Mouse (Mus musculus) ES-E14 (cell line): ENCODE data around the gene Cmklr1.

Experiments used
- CHD2 ChIP-seq: IDR thresholded peaks from 2 replicates; pipeline ENCODE4 v1.6.1; 2014; ENCODE audit warnings: mild to moderate bottlenecking, low read depth, low read length, inconsistent platforms
- HCFC1 ChIP-seq: IDR thresholded peaks from 2 replicates; pipeline ENCODE4 v1.6.1; 2012; ENCODE audit warnings: low read length, inconsistent platforms, borderline replicate concordance; ENCODE audit not compliant: insufficient read depth
- MAFK ChIP-seq: IDR thresholded peaks from 2 replicates; pipeline ENCODE4 v1.6.1; 2014; ENCODE audit warnings: mild to moderate bottlenecking, low read depth, low read length, inconsistent platforms; ENCODE audit not compliant: insufficient read depth
- ZC3H11A ChIP-seq: IDR thresholded peaks from 2 replicates; pipeline ENCODE4 v1.6.1; 2012; ENCODE audit warnings: low read depth, mild to moderate bottlenecking, inconsistent platforms, low read length, borderline replicate concordance
- ZNF384 ChIP-seq: IDR thresholded peaks from 2 replicates; pipeline ENCODE4 v1.6.1; 2012; ENCODE audit warnings: low read depth, low read length, inconsistent platforms

DNA sequence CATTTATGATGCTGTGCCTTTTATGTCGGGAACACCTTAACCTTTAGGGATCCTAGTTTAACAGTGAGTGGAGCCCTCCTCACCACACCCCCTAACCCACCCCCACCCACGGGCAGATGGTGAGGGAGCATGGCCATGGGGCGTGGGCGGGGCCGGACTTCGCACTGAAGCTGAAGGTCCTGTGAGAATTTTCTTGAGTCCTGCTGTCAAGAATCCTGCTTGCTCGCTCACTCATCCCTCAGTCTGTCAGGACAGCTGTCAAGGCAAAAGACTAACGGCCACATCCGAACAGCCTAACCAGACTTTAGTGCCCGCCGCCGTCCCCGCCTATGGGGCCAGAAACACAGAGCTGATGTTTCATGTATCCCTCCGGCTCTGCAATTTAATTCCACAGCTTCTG is 31.0 kb upstream of the Cmklr1 start:
- TF ChIP-seq CHD2 (no peak), ZNF384 (no peak), HCFC1 (no peak), MAFK (no peak), ZC3H11A (no peak)
